Mouse (Mus musculus): Measurements from ENCODE around the gene Itgb2l. TPM values are rescaled to one million over a fixed set of nuclear protein-coding genes. Genes with fewer than 3 reads are reported as not detected.
A peak's percentile ranks its signal among the peaks of the same experiment; 100 is the strongest.

Gene Itgb2l
- not detected in 2 replicates for polyA plus RNA-seq (2014; fragmentation: Nextera tagmentation; extraction: Ambion mirVana)

DNA sequence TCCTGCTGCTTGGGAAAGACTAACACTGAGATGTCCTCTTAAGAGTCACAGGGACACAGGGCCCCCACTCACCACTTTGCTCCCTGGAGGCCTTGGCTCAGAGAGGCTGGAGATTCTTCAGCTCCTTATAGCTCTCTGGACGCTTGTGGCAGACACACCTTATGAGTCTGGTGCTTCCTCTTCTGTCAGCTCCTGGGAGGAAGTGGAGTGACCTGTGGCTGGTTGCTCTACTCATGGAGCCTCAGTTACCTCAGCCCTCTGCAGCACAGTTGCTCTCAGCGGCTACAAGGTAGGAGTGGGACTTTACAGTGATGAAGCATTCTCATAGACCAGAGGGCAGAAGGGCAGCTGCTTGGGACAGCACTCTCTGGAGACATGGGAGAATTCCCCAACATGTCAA lies at the start of gene Itgb2l:
Itgb2l (minus strand) TSS at position 152 of the 400 bp plus-strand sequence.
- 66% methylated on average over 2 of the region's 2 CpGs for WGBS
- no peak within 1 kb of the TSS for H3K4me2 ChIP-seq (ENCODE audit: low read length)
- H3K27ac ChIP-seq (replicated peaks in 1 of 2; ENCODE audit: control insufficient read depth in 1 of 2, insufficient read depth in 1 of 2, low read depth in 2 of 2, low read length in 2 of 2): no peak within 1 kb of the TSS
- no peaks in the 10 kb centered on the region for H3K27me3 ChIP-seq (ENCODE audit: control insufficient read depth, insufficient read depth, low read length)
- H3K36me3 ChIP-seq (ENCODE audit: control insufficient read depth, insufficient read depth, low read length): no peaks in the 10 kb centered on the region
- ATAC-seq (ENCODE audit: insufficient number of reproducible peaks, insufficient read depth, low FRiP score, low read depth): no peak
- H3K9ac ChIP-seq (ENCODE audit: low read length): no peak within 1 kb of the TSS
- no peak within 1 kb of the TSS for H3K4me3 ChIP-seq (ENCODE audit: control insufficient read depth in 1 of 2, insufficient read depth in 1 of 2, low read depth in 1 of 2, low read length in 2 of 2)
- no peaks in the 10 kb centered on the region for H3K4me1 ChIP-seq (ENCODE audit: control insufficient read depth in 2 of 2, insufficient read depth in 2 of 2, low read length in 2 of 2)
- no peaks in the 10 kb centered on the region for H3K9me3 ChIP-seq (ENCODE audit: control insufficient read depth, low read length)

DNA sequence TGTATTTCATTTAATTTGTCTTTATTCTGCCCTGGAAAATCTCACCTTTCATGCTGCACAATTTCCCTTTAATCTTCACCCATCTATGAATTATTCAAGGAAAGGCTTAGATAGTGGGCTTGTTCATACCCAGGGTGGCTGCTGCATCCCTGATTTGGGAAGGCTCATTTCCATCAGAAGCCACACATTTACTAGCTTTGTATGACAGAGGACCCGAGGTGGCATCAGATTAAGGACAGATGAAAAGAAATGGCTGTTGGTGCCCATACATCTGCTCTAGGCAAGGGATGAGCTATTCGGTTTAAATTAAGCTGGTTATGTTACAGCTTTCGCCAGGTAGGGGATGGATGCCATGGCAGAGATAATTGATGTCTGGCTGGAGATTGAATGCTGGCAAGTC lies 48.1 kb upstream of the Itgb2l start:
- Histone ChIP-seq H3K27me3 (ENCODE audit: control insufficient read depth, insufficient read depth, low read length) (no peaks in the 10 kb centered on the region), H3K4me2 (ENCODE audit: low read length) (no peak overlapping the region), H3K4me3 (ENCODE audit: control insufficient read depth in 1 of 2, insufficient read depth in 1 of 2, low read depth in 1 of 2, low read length in 2 of 2) (no peak overlapping the region), H3K9me3 (ENCODE audit: control insufficient read depth, low read length) (no peaks in the 10 kb centered on the region), H3K4me1 (ENCODE audit: control insufficient read depth in 2 of 2, insufficient read depth in 2 of 2, low read length in 2 of 2) (peaks cover 0 to 2% of the 10 kb centered on the region in 2 experiments; a peak in 1 of 4 replicates), H3K36me3 (ENCODE audit: control insufficient read depth, insufficient read depth, low read length) (no peaks in the 10 kb centered on the region), H3K27ac (replicated peaks in 1 of 2; ENCODE audit: control insufficient read depth in 1 of 2, insufficient read depth in 1 of 2, low read depth in 2 of 2, low read length in 2 of 2) (no peak overlapping the region), H3K9ac (ENCODE audit: low read length) (no peak overlapping the region)
- ATAC-seq (ENCODE audit: insufficient number of reproducible peaks, insufficient read depth, low FRiP score, low read depth): no peak
- WGBS: 78% methylated on average over 3 of the region's 3 CpGs

DNA sequence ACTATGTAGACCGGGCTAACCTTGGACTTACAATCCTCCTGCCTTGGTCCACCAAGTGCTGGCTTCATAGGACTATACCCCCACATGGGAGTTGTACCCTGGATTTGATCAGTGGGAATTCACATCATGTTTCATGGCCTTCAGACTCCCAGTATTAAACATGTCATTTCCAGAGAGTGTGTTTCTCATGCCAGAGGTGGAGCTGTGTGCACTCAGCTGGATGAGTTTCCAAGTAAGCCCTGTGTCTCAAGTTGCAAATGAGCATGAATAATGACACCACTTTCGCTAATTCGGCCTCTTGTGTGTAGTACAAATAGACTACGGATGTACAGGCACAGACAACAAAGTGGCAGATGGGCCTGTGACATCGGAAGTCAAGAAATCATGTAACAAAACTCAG lies 44.6 kb upstream of the Itgb2l start:
- Histone ChIP-seq H3K9me3 (ENCODE audit: control insufficient read depth, low read length) (no peaks in the 10 kb centered on the region), H3K9ac (ENCODE audit: low read length) (no peak overlapping the region), H3K4me2 (ENCODE audit: low read length) (no peak overlapping the region), H3K4me1 (ENCODE audit: control insufficient read depth in 2 of 2, insufficient read depth in 2 of 2, low read length in 2 of 2) (no peaks in the 10 kb centered on the region), H3K36me3 (ENCODE audit: control insufficient read depth, insufficient read depth, low read length) (no peaks in the 10 kb centered on the region), H3K27ac (replicated peaks in 1 of 2; ENCODE audit: control insufficient read depth in 1 of 2, insufficient read depth in 1 of 2, low read depth in 2 of 2, low read length in 2 of 2) (no peak overlapping the region), H3K27me3 (ENCODE audit: control insufficient read depth, insufficient read depth, low read length) (no peaks in the 10 kb centered on the region), H3K4me3 (ENCODE audit: control insufficient read depth in 1 of 2, insufficient read depth in 1 of 2, low read depth in 1 of 2, low read length in 2 of 2) (no peak overlapping the region)
- ATAC-seq (ENCODE audit: insufficient number of reproducible peaks, insufficient read depth, low FRiP score, low read depth): no peak
- 86% methylated on average over 5 of the region's 5 CpGs for WGBS

DNA sequence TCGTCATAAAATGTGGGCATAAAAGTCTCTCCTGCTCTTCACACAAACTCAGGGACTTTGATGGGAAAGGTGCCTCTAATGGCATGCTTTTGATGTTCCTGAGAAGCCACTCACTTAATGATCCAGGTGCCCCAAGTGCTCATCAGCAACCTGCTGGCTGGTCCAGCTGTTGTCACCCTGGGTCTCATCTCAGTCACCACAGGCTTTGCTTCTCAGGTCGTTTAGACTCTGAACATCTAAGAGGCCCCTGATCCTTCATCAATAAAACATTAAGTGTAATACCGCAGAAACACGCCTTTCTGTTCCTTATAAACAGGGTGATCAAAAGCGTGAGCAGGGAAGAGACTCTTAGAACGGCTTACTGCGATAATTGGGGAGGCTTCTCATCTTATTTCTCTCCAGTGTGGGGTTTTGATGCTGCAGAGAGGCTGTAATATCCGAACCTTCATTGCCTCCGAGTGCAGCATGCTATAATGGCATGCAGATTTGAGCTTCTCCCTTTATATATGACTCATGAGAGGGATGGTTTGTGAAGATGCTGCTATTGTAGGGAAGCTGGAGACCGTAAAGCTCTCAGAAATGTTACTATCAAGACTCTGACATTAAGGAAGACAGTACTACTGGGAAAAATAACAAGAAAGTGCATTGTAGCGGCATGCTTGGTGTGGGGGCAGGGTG lies 43.7 kb upstream of the Itgb2l start:
- no peak for ATAC-seq (ENCODE audit: insufficient number of reproducible peaks, insufficient read depth, low FRiP score, low read depth)
- Histone ChIP-seq H3K4me3 (ENCODE audit: control insufficient read depth in 1 of 2, insufficient read depth in 1 of 2, low read depth in 1 of 2, low read length in 2 of 2) (no peak overlapping the region), H3K36me3 (ENCODE audit: control insufficient read depth, insufficient read depth, low read length) (no peaks in the 10 kb centered on the region), H3K9ac (ENCODE audit: low read length) (no peak overlapping the region), H3K9me3 (ENCODE audit: control insufficient read depth, low read length) (no peaks in the 10 kb centered on the region), H3K27me3 (ENCODE audit: control insufficient read depth, insufficient read depth, low read length) (no peaks in the 10 kb centered on the region), H3K4me2 (ENCODE audit: low read length) (no peak overlapping the region), H3K27ac (replicated peaks in 1 of 2; ENCODE audit: control insufficient read depth in 1 of 2, insufficient read depth in 1 of 2, low read depth in 2 of 2, low read length in 2 of 2) (no peak overlapping the region), H3K4me1 (ENCODE audit: control insufficient read depth in 2 of 2, insufficient read depth in 2 of 2, low read length in 2 of 2) (no peaks in the 10 kb centered on the region)
- WGBS: 70% methylated on average over 11 of the region's 11 CpGs

- H3K27ac ChIP-seq (replicated peaks in 1 of 2; ENCODE audit: control insufficient read depth in 1 of 2, insufficient read depth in 1 of 2, low read depth in 2 of 2, low read length in 2 of 2): no peak overlapping the region
- no peaks in the 10 kb centered on the region for H3K4me1 ChIP-seq (ENCODE audit: control insufficient read depth in 2 of 2, insufficient read depth in 2 of 2, low read length in 2 of 2)
- no peaks in the 10 kb centered on the region for H3K27me3 ChIP-seq (ENCODE audit: control insufficient read depth, insufficient read depth, low read length)
- H3K36me3 ChIP-seq (ENCODE audit: control insufficient read depth, insufficient read depth, low read length): no peaks in the 10 kb centered on the region
- no peak overlapping the region for H3K4me3 ChIP-seq (ENCODE audit: control insufficient read depth in 1 of 2, insufficient read depth in 1 of 2, low read depth in 1 of 2, low read length in 2 of 2)
- no peaks in the 10 kb centered on the region for H3K9me3 ChIP-seq (ENCODE audit: control insufficient read depth, low read length)
- no peak overlapping the region for H3K9ac ChIP-seq (ENCODE audit: low read length)
- no peak for ATAC-seq (ENCODE audit: insufficient number of reproducible peaks, insufficient read depth, low FRiP score, low read depth)
- 81% methylated on average over 4 of the region's 4 CpGs for WGBS
- H3K4me2 ChIP-seq (ENCODE audit: low read length): no peak overlapping the region
These were observed 38.4 kb upstream of the Itgb2l start for GRCm38 (mm10) chr16:96481791-96482190.

DNA sequence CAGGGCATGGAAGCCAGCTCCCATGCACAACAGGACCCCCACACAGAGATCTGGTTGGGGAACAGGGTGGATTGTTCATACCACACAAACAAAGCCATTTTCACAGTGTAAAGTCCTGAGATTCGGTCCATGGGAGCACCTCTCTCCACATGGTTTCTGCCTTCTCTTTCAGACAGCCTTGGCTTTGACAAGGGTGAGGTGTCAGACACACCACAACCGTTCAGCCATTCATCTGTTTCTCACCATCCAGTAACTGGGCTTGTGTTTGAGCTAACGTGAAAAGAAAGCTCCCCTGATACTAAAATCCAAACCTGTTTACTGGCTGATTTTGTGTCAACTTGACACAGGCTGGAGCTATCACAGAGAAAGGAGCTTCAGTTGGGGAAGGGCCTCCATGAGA lies 30.8 kb upstream of the Itgb2l start:
- ATAC-seq (ENCODE audit: insufficient number of reproducible peaks, insufficient read depth, low FRiP score, low read depth): no peak

GRCm38 (mm10) chr16:96472816-96473215 lies 29.4 kb upstream of the Itgb2l start:
- no peaks in the 10 kb centered on the region for H3K36me3 ChIP-seq (ENCODE audit: control insufficient read depth, insufficient read depth, low read length)
- H3K27me3 ChIP-seq (ENCODE audit: control insufficient read depth, insufficient read depth, low read length): no peaks in the 10 kb centered on the region
- H3K27ac ChIP-seq (replicated peaks in 1 of 2; ENCODE audit: control insufficient read depth in 1 of 2, insufficient read depth in 1 of 2, low read depth in 2 of 2, low read length in 2 of 2): peak overlapping the region; percentile 54 to 57; a peak in 3 of 4 replicates
- 20% methylated on average over 7 of the region's 7 CpGs for WGBS
- H3K9ac ChIP-seq (ENCODE audit: low read length): no peak overlapping the region
- H3K4me1 ChIP-seq (ENCODE audit: control insufficient read depth in 2 of 2, insufficient read depth in 2 of 2, low read length in 2 of 2): peaks cover 9 to 15% of the 10 kb centered on the region in 2 experiments
- peak overlapping the region; percentile 47 for H3K4me2 ChIP-seq (ENCODE audit: low read length)
- no peak overlapping the region for H3K4me3 ChIP-seq (ENCODE audit: control insufficient read depth in 1 of 2, insufficient read depth in 1 of 2, low read depth in 1 of 2, low read length in 2 of 2)
- ATAC-seq (ENCODE audit: insufficient number of reproducible peaks, insufficient read depth, low FRiP score, low read depth): no peak
- no peaks in the 10 kb centered on the region for H3K9me3 ChIP-seq (ENCODE audit: control insufficient read depth, low read length)

More for the DNA sequence above, 30.8 kb upstream of the Itgb2l start:
- no peaks in the 10 kb centered on the region for H3K36me3 ChIP-seq (ENCODE audit: control insufficient read depth, insufficient read depth, low read length)
- H3K4me3 ChIP-seq (ENCODE audit: control insufficient read depth in 1 of 2, insufficient read depth in 1 of 2, low read depth in 1 of 2, low read length in 2 of 2): no peak overlapping the region
- no peaks in the 10 kb centered on the region for H3K27me3 ChIP-seq (ENCODE audit: control insufficient read depth, insufficient read depth, low read length)
- H3K4me2 ChIP-seq (ENCODE audit: low read length): no peak overlapping the region
- peaks cover 5 to 10% of the 10 kb centered on the region in 2 experiments; a peak in 3 of 4 replicates for H3K4me1 ChIP-seq (ENCODE audit: control insufficient read depth in 2 of 2, insufficient read depth in 2 of 2, low read length in 2 of 2)
- 73% methylated on average over 3 of the region's 3 CpGs for WGBS
- no peak overlapping the region for H3K27ac ChIP-seq (replicated peaks in 1 of 2; ENCODE audit: control insufficient read depth in 1 of 2, insufficient read depth in 1 of 2, low read depth in 2 of 2, low read length in 2 of 2)
- H3K9ac ChIP-seq (ENCODE audit: low read length): no peak overlapping the region
- H3K9me3 ChIP-seq (ENCODE audit: control insufficient read depth, low read length): no peaks in the 10 kb centered on the region

- Histone ChIP-seq H3K4me2 (ENCODE audit: low read length) (peak overlapping the region; percentile 47), H3K9me3 (ENCODE audit: control insufficient read depth, low read length) (no peaks in the 10 kb centered on the region), H3K27ac (replicated peaks in 1 of 2; ENCODE audit: control insufficient read depth in 1 of 2, insufficient read depth in 1 of 2, low read depth in 2 of 2, low read length in 2 of 2) (peak overlapping the region; percentile 54 to 57; a peak in 3 of 4 replicates), H3K4me3 (ENCODE audit: control insufficient read depth in 1 of 2, insufficient read depth in 1 of 2, low read depth in 1 of 2, low read length in 2 of 2) (no peak overlapping the region), H3K9ac (ENCODE audit: low read length) (no peak overlapping the region), H3K4me1 (ENCODE audit: control insufficient read depth in 2 of 2, insufficient read depth in 2 of 2, low read length in 2 of 2) (peaks cover 9 to 15% of the 10 kb centered on the region in 2 experiments), H3K27me3 (ENCODE audit: control insufficient read depth, insufficient read depth, low read length) (no peaks in the 10 kb centered on the region), H3K36me3 (ENCODE audit: control insufficient read depth, insufficient read depth, low read length) (no peaks in the 10 kb centered on the region)
- no peak for ATAC-seq (ENCODE audit: insufficient number of reproducible peaks, insufficient read depth, low FRiP score, low read depth)
- WGBS: 9% methylated on average over 5 of the region's 5 CpGs
These were observed 28.9 kb upstream of the Itgb2l start for GRCm38 (mm10) chr16:96472361-96472760.

Measured in heart, embryonic 14.5 days (tissue).